Mouse (Mus musculus) heart, adult 2 months (tissue): ENCODE results near the gene Ddx31. TPM values are rescaled to one million over a fixed set of nuclear protein-coding genes. Genes with fewer than 3 reads are reported as not detected.

Source experiments
- DNase-seq, 2 experiments: peaks; one replicate each; pipeline ENCODE4 v3.0.0; 2021
- H3K27ac ChIP-seq: fragments of 200-600 bp; 2 replicates; pipeline ENCODE4 v1.8.1; 2022
- H3K27me3 ChIP-seq: fragments of 200-500 bp; 2 replicates; pipeline ENCODE4 v1.6.1; 2012; ENCODE audit warnings: mild to moderate bottlenecking, low read length, inconsistent platforms, mixed read lengths; ENCODE audit not compliant: control insufficient read depth, insufficient read depth
- H3K36me3 ChIP-seq: fragments of 200-500 bp; 2 replicates; pipeline ENCODE4 v1.6.1; 2012; ENCODE audit warnings: low read length, inconsistent platforms; ENCODE audit not compliant: control insufficient read depth, insufficient read depth
- H3K4me1 ChIP-seq: fragments of 200-500 bp; 2 replicates; pipeline ENCODE4 v1.6.1; 2011; ENCODE audit warnings: low read length; ENCODE audit not compliant: control insufficient read depth, insufficient read depth
- H3K4me3 ChIP-seq: fragments of 200-600 bp; 2 replicates; pipeline ENCODE4 v1.8.1; 2022
- H3K79me2 ChIP-seq: fragments of 200-500 bp; replicated peaks from 2 replicates; pipeline ENCODE4 v1.6.1; 2012; ENCODE audit warnings: mild to moderate bottlenecking, inconsistent platforms, low read length, moderate library complexity, mixed read lengths; ENCODE audit not compliant: control insufficient read depth, insufficient read depth
- H3K9ac ChIP-seq: fragments of 200-500 bp; 2 replicates; pipeline ENCODE4 v1.6.1; 2012; ENCODE audit warnings: low read depth, mild to moderate bottlenecking, control low read depth, inconsistent platforms, low read length, mixed read lengths
- CTCF ChIP-seq: fragments of 200-600 bp; IDR thresholded peaks from 2 replicates; pipeline ENCODE4 v1.8.1; 2022; ENCODE audit warnings: antibody characterized with exemption, mild to moderate bottlenecking, moderate library complexity
- EP300 ChIP-seq: fragments of 200-500 bp; IDR thresholded peaks from 2 replicates; pipeline ENCODE4 v1.6.1; 2011; ENCODE audit warnings: low read depth, low read length, control low read depth; ENCODE audit not compliant: insufficient read depth
- POLR2A ChIP-seq: fragments of 200-500 bp; IDR thresholded peaks from 2 replicates; pipeline ENCODE4 v1.6.1; 2011; ENCODE audit warnings: mild to moderate bottlenecking, low read depth, low read length, control low read depth; ENCODE audit not compliant: insufficient read depth
- WGBS: fragments of 180-500 bp; shearing (Covaris S2); methylation state at CpG from one replicate; pipeline ENCODE4 v1.1.7; 2018; 5-methylcytosine and 5-hydroxymethylcytosine counted together
- intact Hi-C: fragments of 180-260 bp; cut with DNase I; formaldehyde crosslinking; loops from one replicate; pipeline ENCODE4 v1.15.1; 2025
- polyA plus RNA-seq: library from polyadenylated mRNA; depleted of rRNA; stranded (reverse); fragments of >200 nt; gene quantifications from 2 replicates; pipeline ENCODE4 v1.2.3, GENCODE M21; 2012
- total RNA-seq, 2 experiments: library from RNA; stranded (reverse); gene quantifications; 2 replicates each; pipeline ENCODE4 v1.2.3; 2021

Ddx31 gene
- total and polyA plus RNA-seq, 3 experiments = 1.5 to 4.5 (median 4.1) TPM

DNA sequence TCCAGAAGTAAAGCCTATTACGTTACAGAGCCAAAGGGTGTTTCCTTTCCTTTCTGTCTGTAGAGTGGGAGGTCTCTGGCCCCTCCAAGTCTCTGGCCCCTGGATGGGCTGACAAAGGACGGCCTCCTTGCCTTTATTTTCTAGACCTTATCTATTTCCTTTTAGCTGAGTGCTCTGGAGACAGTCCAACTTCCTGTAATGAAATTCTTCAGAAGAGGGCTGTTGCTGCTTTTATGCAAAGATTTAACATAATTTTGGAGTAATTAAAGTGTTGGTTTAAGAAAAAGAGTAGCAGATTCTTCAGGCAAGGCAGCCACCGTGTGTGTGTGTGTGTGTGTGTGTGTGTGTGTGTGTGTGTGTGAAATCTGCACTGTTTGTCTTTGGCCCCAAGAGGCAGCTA, 41.8 kb upstream of the Ddx31 start:
- intact Hi-C loops = no loop called here
- no peaks in the 10 kb centered on the region for H3K4me1 ChIP-seq
- no peak overlapping the region for H3K9ac ChIP-seq
- no peak for TF ChIP-seq CTCF
- no peak for TF ChIP-seq POLR2A
- TF ChIP-seq EP300 = no peak
- no peak overlapping the region for H3K27ac ChIP-seq
- no peaks in the 10 kb centered on the region for H3K79me2 ChIP-seq
- H3K27me3 ChIP-seq = no peaks in the 10 kb centered on the region; the same call in 1 of the 2 replicates
- DNase-seq = no peak
- no peaks in the 10 kb centered on the region for H3K36me3 ChIP-seq
- 25% methylated on average over 3 of the region's 3 CpGs for WGBS
- H3K4me3 ChIP-seq = no peak overlapping the region

DNA sequence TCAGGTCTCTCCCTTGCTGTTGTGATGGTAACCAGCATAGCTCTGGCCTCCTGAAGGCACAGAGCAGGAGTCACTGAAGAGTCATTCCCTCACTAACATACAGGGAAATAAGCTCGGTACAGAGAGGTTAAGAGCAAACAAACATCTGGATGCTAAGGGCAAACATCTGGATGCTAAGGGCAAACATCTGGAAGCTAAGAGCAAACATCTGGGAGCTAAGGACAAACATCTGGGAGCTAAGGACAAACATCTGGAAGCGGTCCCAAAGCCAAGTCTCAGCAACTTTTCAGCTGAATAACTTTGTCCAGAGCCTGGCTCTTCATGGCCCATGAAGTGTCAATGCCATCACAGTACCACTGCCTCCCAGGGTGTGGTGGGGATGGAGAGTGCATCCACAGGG, 40.6 kb upstream of the Ddx31 start:
- no peaks in the 10 kb centered on the region for H3K36me3 ChIP-seq
- DNase-seq = no peak
- H3K27ac ChIP-seq = no peak overlapping the region
- WGBS = 72% methylated on average over 2 of the region's 2 CpGs
- intact Hi-C loops = no loop called here
- no peaks in the 10 kb centered on the region for H3K79me2 ChIP-seq
- no peak overlapping the region for H3K9ac ChIP-seq
- no peak overlapping the region for H3K4me3 ChIP-seq
- no peaks in the 10 kb centered on the region; the same call in 1 of the 2 replicates for H3K27me3 ChIP-seq
- TF ChIP-seq CTCF = no peak
- H3K4me1 ChIP-seq = no peaks in the 10 kb centered on the region

DNA sequence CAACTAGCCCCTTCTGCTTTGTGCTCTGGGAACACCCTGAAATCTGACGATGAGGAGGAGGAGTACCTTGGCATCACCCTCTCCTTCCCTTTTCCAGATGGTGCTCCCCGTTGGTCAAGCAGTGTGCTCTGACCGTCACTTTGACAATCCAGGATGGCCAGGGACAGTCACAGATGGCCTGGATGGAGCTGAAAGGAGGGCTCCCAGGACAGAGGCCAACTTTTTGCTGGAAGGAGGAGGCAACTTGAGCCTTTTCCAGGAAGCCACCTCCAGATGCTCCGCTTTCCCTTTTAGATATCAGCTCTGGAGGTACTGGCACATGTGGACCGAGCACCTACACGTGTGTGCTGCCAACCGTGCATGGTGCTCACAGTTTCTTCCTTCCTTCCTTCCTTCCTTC, 36.8 kb upstream of the Ddx31 start:
- no peak overlapping the region for H3K9ac ChIP-seq
- WGBS = 51% methylated on average over 7 of the region's 7 CpGs
- peaks cover 2% of the 10 kb centered on the region; the same call in 1 of the 2 replicates for H3K27me3 ChIP-seq
- H3K36me3 ChIP-seq = no peaks in the 10 kb centered on the region
- H3K79me2 ChIP-seq = no peaks in the 10 kb centered on the region
- no peak for TF ChIP-seq EP300
- no peak for TF ChIP-seq POLR2A
- no peak for TF ChIP-seq CTCF
- H3K4me1 ChIP-seq = no peaks in the 10 kb centered on the region
- DNase-seq = no peak
- H3K27ac ChIP-seq = no peak overlapping the region
- H3K4me3 ChIP-seq = no peak overlapping the region
- intact Hi-C loops = no loop called here

DNA sequence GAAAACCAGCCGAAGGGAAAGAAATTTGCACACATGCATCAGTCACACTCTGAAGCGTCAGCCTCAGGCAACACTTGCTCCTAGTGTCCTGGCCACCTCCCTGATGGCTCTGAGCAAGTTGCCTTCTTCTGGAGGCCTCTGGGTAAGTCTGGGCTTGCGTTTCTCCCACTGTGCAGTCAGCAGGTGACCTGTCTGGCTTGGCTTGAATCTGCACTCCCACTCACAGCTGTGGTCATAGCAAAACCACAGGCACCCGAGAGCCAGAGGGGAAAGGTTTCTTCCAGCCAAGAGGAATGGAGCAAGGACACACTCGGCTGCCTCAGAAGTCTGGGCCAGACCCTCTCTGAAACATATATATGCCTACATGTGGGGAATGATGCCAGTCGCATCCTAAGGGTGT, 31.4 kb upstream of the Ddx31 start:
- H3K79me2 ChIP-seq = no peaks in the 10 kb centered on the region
- 73% methylated on average over 6 of the region's 6 CpGs for WGBS

DNA sequence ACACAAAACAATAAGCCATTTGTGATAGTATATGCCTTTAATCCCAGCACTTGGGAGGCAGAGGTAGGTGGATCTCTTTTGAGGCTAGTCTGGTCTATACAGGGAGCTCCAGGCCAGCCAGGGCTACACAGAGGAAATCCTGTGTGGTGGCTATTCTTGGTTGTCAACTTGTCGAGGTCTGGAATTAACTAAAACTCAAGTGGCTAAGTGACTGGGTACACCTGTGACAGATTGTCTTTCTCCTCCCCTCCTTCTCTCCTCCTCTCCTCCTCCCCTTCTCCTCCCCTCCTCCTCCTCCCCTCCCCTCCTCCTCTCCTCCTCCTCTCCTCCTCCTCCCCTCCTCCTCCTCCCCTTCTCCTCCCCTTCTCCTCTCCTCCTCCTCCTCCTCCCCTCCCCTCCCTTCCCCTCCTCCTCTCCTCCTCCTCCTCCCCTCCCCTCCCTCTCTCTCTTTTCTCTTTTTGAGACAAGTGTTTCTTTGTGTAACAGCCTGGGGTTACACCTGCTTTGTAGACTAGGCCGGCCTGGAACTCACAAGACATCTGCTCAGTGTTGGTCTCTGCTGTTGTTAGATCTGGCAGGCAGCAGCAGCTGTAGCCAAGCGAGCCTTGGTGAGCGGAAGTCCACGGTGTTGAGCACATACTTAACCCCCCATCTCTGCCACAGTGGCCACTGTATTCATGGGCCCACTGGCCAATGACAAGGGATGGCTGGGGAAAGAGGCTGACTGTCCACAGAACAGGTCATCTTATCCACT, 29.8 kb upstream of the Ddx31 start:
- Histone ChIP-seq H3K4me1 (no peaks in the 10 kb centered on the region), H3K27me3 (no peaks in the 10 kb centered on the region), H3K36me3 (no peaks in the 10 kb centered on the region), H3K79me2 (no peaks in the 10 kb centered on the region), H3K4me3 (no peak overlapping the region), H3K27ac (no peak overlapping the region), H3K9ac (no peak overlapping the region)
- TF ChIP-seq EP300 (no peak), POLR2A (no peak), CTCF (no peak)
- intact Hi-C loops = no loop called here
- no peak for DNase-seq
- 65% methylated on average over 5 of the region's 5 CpGs for WGBS

More for the DNA sequence above, 31.4 kb upstream of the Ddx31 start:
- no peak for DNase-seq
- Histone ChIP-seq H3K9ac (no peak overlapping the region), H3K27me3 (0 out of 2 replicates have a peak, but pooled peaks cover 2% of the 10 kb centered on the region), H3K4me1 (no peaks in the 10 kb centered on the region), H3K4me3 (no peak overlapping the region), H3K27ac (no peak overlapping the region), H3K36me3 (no peaks in the 10 kb centered on the region)
- intact Hi-C loops = no loop called here
- no peak for TF ChIP-seq EP300
- no peak for TF ChIP-seq POLR2A
- TF ChIP-seq CTCF = no peak

DNA sequence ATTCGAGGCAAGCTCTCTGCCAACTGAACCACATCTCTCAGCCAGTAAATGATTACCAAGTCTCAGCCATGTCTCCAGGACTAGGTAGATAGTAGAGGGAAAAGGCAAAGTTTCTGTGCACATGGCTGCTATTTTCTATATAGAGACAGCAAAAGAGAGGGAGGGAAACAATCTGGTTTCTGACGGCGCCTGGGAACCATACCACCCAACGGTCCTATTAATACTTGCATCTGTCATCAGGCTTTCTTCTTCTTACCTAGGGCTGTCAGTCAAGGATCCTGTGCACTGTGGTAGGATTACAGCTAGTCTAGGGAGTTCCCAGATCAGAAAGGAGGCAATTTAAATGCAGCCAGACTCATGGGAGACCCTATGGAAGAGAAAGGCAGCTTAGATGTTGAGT, 21.3 kb upstream of the Ddx31 start:
- 57% methylated on average over 4 of the region's 4 CpGs for WGBS
- Histone ChIP-seq H3K79me2 (no peaks in the 10 kb centered on the region), H3K27me3 (no peaks in the 10 kb centered on the region), H3K36me3 (no peaks in the 10 kb centered on the region), H3K27ac (no peak overlapping the region), H3K4me1 (no peaks in the 10 kb centered on the region), H3K4me3 (no peak overlapping the region), H3K9ac (no peak overlapping the region)
- intact Hi-C loops = no loop called here
- no peak for DNase-seq
- TF ChIP-seq CTCF = no peak
- no peak for TF ChIP-seq EP300
- TF ChIP-seq POLR2A = no peak
